Mouse (Mus musculus) olfactory bulb, adult 2 months (tissue): ENCODE results near the gene Gm49394. TPM values are rescaled to one million over a fixed set of nuclear protein-coding genes. Genes with fewer than 3 reads are reported as not detected.

ENCODE experiments used
- H3K27ac ChIP-seq: fragments of 200-500 bp; 2 replicates; pipeline ENCODE4 v1.5.1; 2012; ENCODE audit warnings: low read depth, low read length; ENCODE audit not compliant: insufficient read depth
- H3K4me1 ChIP-seq: fragments of 200-500 bp; 2 replicates; pipeline ENCODE4 v1.6.1; 2012; ENCODE audit warnings: low read length; ENCODE audit not compliant: control insufficient read depth, insufficient read depth
- H3K4me3 ChIP-seq: fragments of 200-500 bp; 2 replicates; pipeline ENCODE4 v1.5.1; 2012; ENCODE audit warnings: mild to moderate bottlenecking, low read depth, low read length, moderate library complexity; ENCODE audit not compliant: insufficient read depth
- CTCF ChIP-seq: fragments of 200-500 bp; IDR thresholded peaks from 2 replicates; pipeline ENCODE4 v1.5.1; 2012; ENCODE audit warnings: low read depth, mild to moderate bottlenecking, low read length, moderate library complexity; ENCODE audit not compliant: insufficient read depth
- POLR2A ChIP-seq: fragments of 200-500 bp; IDR thresholded peaks from 2 replicates; pipeline ENCODE4 v1.6.1; 2012; ENCODE audit warnings: mild to moderate bottlenecking, low read depth, low read length, moderate library complexity; ENCODE audit not compliant: insufficient read depth
- WGBS: fragments of 180-500 bp; shearing (Covaris S2); methylation state at CpG from one replicate; pipeline ENCODE4 v1.1.7; 2018; 5-methylcytosine and 5-hydroxymethylcytosine counted together
- polyA plus RNA-seq: library from polyadenylated mRNA; stranded (reverse); fragments of >200 nt; gene quantifications from 2 replicates; pipeline ENCODE4 v1.2.4, GENCODE M21; 2012; ENCODE audit warnings: low replicate concordance; ENCODE audit not compliant: missing spikeins, insufficient read depth, insufficient read length

Gene Gm49394
- polyA plus RNA-seq, 1 experiment: not detected

DNA sequence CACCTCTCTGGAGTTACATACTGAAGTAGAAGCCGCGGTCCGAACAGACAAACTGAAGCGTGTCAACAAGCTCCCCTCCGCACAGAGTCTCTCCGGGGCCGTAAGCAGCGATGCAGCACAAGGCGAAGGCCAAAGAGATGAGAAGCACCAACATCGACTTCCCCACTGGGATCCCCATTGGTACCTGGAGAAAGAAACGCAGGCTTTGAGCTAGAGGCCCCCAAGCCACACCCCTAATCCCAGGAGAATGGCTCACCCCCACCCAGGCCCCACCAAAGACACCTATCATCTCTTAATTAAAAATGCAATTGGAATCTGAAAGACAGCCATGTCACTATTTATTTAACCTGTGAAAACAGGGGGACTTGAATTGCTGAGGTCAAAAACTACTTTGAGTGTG, 14.1 kb downstream of the Gm49394 start:
- Histone ChIP-seq H3K27ac (no peak overlapping the region), H3K4me1 (peaks cover 16% of the 10 kb centered on the region), H3K4me3 (no peak overlapping the region)
- 26% methylated on average over 11 of the region's 11 CpGs for WGBS
- TF ChIP-seq CTCF (no peak), POLR2A (no peak)

DNA sequence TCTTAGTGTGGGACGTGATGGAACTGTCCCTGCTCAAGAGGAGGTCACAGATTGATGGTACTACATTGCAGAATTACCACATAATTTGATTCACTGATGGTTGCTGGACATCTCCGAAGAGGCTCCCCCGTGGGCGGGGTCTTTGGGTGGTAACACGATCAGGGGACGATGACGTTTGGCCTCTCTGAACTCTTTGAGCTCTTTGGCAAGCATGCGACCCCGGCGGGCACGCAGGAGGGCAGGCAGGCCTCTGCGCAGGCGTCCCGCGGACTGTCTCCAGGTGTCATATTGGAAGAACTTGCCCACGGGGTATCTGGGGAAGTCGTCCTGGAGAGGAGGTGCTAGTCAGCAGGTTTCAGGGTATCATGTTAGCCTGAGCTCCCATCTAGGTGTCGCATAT, 16.0 kb downstream of the Gm49394 start:
- H3K4me1 ChIP-seq: peaks cover 6% of the 10 kb centered on the region
- TF ChIP-seq POLR2A: no peak
- TF ChIP-seq CTCF: no peak

DNA sequence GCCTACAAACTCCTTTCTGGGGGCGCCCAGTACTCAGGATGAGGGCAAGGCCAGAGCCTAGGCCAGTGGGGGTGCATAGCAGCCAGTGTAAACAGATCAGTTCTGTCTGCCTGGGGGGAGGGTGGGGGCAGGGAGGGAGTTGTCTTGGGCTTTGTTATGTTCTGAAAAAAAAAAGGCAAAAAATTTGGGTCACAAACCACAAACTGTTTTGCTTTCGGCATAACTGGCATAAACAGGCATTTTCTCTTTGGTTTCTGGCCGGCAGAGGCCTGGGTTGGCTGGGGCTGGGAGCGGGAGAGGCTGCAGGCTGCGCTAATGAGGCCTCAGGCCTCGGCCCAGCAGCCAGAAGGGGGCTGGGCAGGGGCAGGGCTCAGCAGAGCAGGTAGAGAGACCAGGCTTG, 23.1 kb downstream of the Gm49394 start:
- WGBS: 67% methylated on average over 6 of the region's 6 CpGs
- Histone ChIP-seq H3K4me1 (no peaks in the 10 kb centered on the region), H3K4me3 (no peak overlapping the region), H3K27ac (no peak overlapping the region)
- TF ChIP-seq CTCF (no peak), POLR2A (no peak)

More for the DNA sequence above, 16.0 kb downstream of the Gm49394 start:
- H3K4me3 ChIP-seq: no peak overlapping the region
- no peak overlapping the region for H3K27ac ChIP-seq
- 19% methylated on average over 18 of the region's 18 CpGs for WGBS

DNA sequence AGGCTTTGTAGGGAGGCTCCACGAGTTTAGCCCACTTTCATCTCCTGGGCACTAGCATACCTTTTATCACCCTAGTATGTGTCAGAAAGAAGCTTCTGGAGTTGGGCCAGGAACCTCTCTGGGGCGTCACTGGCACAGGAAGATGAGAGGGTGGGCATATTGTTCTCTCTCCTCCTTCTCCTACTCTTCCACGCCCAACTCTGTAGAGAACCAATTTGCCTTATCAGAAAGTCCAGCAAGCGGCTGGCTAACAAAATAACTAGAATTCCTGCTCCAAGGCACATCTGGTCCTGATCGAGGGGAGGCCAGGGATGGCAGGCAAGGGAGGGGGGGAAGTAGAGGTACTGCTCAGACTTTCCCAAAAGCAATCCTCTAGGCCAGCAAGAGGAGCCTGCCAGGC, 24.7 kb downstream of the Gm49394 start:
- WGBS: 64% methylated on average over 5 of the region's 5 CpGs
- H3K4me1 ChIP-seq: no peaks in the 10 kb centered on the region
- no peak overlapping the region for H3K4me3 ChIP-seq
- TF ChIP-seq CTCF (no peak), POLR2A (no peak)
- H3K27ac ChIP-seq: no peak overlapping the region

DNA sequence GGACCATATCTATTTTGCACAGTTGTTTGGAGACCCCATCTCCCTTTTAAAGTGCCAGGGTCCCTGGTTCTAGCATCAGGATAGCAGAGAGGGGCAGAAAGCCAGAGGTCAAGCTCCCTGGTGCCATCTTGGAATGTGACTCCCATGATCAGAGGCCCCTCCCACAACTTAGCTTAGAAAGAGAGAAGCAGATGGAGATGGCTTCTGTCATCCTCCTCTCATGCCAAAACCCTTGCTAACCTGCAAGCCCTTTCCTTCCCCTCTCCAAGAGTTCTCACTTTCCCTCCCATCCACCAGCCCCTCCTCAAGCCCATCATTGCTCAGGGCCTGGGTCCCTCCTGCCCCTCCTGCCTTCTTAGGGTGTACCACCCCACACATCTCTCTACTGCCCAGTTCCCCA, 33.6 kb downstream of the Gm49394 start:
- Histone ChIP-seq H3K27ac (no peak overlapping the region), H3K4me3 (no peak overlapping the region), H3K4me1 (no peaks in the 10 kb centered on the region)
- TF ChIP-seq CTCF (no peak), POLR2A (no peak)

DNA sequence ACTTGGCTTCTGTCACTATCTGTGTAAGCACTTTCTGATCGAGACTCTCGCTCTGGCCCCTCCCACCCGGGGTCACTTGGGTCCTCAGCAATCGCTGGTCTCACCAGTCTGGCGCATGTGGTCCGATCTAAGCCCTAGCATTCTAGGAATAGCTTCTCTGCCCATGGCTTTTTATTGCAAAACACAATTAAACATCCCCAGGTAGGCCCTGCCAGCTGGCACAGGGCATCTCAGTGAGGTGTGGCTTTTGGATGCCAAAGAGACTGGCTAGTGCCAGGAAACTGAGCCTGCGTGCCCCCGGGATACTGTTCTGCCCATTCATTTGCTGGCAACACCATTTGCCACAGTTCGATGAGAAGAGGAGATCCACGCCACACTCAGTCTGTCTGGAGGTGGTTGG, 39.1 kb downstream of the Gm49394 start:
- Histone ChIP-seq H3K4me3 (no peak overlapping the region), H3K27ac (no peak overlapping the region), H3K4me1 (no peaks in the 10 kb centered on the region)
- 69% methylated on average over 10 of the region's 10 CpGs for WGBS
- TF ChIP-seq CTCF (no peak), POLR2A (no peak)

DNA sequence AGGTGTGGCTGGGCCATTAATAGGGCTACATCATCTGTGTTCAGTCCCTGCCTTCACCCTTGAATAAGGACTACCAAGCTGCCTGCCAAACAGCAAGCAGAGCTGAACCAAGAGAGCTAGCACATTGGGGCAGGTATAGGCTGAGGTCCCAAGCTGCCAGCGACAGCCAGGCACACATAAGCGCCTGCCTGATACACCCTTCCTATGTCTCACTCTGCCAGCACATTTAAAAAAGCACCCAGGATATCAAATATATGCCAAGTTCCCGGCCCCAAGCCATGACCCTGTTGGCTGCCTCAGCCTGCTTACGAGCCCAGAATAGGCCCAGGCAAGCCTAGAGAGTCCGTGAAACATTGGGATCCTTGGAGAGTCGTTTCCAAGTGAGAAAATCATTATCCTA, 39.9 kb downstream of the Gm49394 start:
- H3K4me3 ChIP-seq: no peak overlapping the region
- H3K4me1 ChIP-seq: no peaks in the 10 kb centered on the region
- 73% methylated on average over 6 of the region's 6 CpGs for WGBS
- TF ChIP-seq CTCF: no peak
- TF ChIP-seq POLR2A: no peak
- H3K27ac ChIP-seq: no peak overlapping the region

DNA sequence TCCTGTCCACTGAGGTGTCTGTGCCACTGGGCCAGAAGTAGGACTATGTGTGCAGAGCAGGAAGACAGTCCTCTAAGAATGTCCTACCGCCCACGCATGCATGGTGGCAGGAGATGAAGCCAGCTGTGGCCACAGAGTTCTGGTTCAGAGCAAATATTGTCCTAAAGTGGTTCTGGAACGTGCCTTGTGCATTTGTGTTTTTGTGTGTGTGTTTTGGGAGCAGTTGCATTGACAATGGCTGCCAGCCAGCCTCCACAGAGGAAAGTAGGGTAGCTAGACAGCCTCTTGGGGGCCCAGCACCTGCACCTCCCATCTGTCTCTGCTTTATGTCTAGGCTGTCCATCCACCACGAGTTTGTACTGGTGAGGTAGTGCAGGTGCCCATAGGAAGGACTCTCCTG, 47.6 kb downstream of the Gm49394 start:
- TF ChIP-seq CTCF: no peak
- TF ChIP-seq POLR2A: no peak
- no peaks in the 10 kb centered on the region for H3K4me1 ChIP-seq
- H3K27ac ChIP-seq: no peak overlapping the region
- 76% methylated on average over 4 of the region's 4 CpGs for WGBS
- H3K4me3 ChIP-seq: no peak overlapping the region

DNA sequence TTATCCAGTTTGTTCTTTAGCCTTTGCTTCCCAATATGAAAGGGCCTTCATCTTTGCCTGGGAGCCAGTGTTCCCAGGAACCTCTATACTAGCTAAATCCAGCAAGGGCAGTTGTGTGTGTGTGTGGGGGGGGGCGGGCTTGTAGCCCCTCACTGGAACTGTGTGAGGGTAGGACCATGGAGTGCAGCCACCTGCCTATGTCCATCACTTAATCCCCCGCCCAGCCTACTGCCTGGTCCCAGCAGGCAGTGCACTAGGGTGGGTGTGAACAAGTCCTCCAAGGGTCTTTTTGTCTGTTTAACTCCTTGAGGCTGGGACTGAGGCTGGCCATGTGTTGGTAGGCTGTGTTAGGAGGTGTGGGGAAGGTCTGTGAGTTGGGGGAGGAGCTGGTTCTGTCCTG, 56.7 kb downstream of the Gm49394 start:
- Histone ChIP-seq H3K4me3 (no peak overlapping the region), H3K4me1 (no peaks in the 10 kb centered on the region), H3K27ac (no peak overlapping the region)
- WGBS: 83% methylated on average over 2 of the region's 2 CpGs
- TF ChIP-seq POLR2A (no peak), CTCF (no peak)

DNA sequence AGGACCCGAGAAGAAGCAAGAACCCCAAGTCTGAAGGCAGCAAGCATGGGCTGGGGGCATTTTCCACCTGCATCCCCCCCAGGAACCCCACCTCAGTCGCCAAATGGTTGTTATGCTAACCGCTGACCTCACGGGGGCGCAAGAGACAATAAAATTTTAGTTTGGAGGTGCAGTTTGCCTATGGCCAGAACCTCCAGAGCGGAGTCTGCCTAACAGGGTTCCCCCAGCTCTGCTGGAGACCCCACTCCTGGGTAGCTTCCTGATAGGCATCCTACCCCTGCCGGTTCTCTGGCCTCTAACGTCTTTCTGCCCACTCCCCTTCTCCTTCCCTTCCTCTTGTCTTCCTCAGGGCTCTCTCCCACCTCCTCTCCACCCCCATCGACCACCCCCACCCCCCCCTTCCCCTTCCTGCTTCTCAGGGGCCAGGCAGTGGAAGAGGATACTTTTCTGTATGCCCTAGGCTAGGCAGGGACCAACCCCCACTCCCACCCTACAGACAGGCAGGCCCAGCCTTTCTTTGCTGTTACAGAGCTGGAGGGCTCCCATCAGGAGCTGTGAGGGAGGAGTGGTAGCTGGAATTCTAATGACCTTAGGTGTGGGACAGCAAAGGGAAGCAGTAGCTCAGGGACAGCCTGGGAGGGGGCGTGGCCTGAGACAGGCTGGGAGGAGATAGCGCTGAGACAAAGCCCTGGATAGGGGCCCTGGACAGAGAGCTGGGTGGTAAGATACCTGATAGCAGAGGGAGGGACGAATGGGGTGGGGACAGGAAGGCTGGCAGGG, 58.9 kb downstream of the Gm49394 start:
- TF ChIP-seq POLR2A: no peak
- TF ChIP-seq CTCF: peak; percentile 72
- H3K4me1 ChIP-seq: no peaks in the 10 kb centered on the region
- no peak overlapping the region for H3K27ac ChIP-seq
- H3K4me3 ChIP-seq: no peak overlapping the region
- WGBS: 9% methylated on average over 12 of the region's 12 CpGs
